Mouse (Mus musculus): Measurements from ENCODE around the gene Thoc5. TPM values are rescaled to one million over a fixed set of nuclear protein-coding genes. Genes with fewer than 3 reads are reported as not detected.

Thoc5 gene
- 17.3 and 18.8 TPM in 2 replicates for polyA plus RNA-seq (2015; fragmentation: Nextera tagmentation; extraction: Ambion mirVana)

DNA sequence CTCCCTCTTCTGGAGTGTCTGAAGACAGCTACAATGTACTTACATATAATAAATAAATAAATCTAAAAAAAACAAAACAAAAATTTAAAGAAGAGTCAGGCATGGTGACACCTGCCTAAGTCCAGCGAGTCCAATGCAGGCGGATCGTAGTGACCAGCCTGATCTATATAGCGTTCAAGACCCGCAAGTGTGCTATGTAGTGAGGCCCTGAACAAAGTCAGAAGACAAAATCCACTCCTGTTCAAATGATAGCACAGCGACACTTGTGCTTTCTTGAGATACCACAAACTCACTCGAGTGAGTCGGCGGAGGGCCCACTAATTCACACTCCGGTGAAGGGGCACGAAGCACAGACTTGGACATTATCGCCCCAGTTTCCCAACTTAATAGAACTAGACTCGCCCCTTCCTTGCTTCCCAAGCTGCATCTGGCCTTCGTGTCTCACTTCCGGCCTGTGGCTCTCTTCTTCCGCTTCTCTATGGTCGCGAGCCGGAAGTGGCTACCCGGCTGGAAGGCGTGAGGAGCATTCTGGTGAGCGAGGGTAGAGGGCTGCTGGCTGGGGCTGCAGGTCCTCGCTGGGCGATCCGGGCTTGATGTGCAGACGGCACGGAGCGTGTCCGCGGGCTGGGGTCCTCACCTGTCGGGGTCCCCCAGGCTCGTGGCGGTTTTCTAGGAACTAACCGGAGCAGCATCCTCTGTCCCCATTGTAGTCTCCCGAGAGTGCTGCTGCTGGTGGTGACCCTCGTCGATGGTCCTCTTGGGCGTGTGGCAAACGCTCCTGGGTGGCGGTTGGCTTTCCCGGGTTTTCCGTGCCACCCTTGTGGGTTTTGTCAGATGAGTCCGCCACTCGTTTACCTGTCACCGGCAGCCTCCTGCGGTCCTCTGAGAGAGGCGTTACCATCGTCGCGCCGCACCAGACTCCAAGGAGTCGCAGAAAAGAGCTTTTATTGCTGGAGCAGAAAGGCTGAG is at the start of gene Thoc5:
TSS of gene Thoc5 (plus strand) at position 473 of the 969 bp plus-strand sequence.

DNA sequence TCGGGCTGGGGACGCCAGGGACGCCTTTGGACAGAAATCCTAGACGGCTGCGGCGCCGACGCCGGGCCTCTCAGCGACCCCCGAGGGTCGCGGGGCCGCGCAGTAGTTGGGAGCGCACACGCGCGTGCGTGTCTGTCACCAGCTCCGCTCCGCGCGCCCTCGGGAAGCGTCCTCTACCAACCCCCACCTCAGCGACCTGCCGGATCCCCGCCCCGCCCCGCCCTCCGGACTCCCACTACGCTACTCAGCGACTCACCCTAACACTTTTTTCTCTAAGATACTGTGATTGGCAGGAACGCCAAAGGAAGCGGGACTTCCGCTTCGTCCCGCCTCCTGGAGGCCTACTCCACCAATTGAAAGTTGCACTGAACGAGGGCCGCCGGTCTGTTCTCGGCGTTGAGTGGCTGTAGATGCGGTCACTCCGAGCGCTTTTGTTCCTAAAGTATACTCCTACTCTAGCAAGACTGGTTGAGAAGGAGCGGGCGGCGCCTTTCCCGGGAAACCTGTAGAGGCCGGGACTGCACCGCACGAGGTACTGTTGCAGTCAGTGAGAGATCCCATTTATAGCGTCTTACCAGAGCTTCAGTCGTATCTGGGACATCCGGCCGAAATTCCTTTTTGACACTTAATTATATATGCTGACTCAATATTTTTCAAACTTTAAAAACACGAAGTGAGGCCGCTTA is 45.7 kb upstream of the Thoc5 start, which contains the start of gene Nf2:
TSS of gene Nf2 (minus strand) at position 279 of the 686 bp plus-strand sequence.

GRCm38 (mm10) chr11:4873755-4874475 is 21.2 kb upstream of the Thoc5 start, which contains the start of gene Nipsnap1:
TSS of gene Nipsnap1 (plus strand) at chr11:4873951.

DNA sequence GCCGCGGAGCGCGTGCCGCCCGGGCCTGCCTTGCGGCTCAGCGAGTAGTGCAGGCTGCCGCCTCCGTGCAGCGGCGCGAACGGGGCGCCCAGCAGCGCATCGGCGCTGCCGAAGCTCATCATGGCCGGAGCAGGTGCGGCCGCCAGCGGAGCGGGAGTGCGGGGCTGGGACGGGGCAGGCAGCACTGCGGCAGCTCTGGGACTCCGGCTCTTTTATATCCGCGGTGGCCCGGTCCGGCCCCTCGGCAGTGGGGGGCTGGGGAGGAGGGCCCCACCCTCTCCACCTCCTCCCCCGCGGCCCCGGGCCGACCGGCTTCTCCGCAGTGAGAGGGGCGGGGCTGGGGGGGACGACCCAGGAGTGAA is 52.7 kb downstream of the Thoc5 start, which contains the start of gene Nefh:
TSS of gene Nefh (minus strand) at position 252 of the 362 bp plus-strand sequence.

Small RNA genes within 50 kb of the gene (microRNA-seq; reads per million reads assigned to microRNA genes)
- not detected for gene Mir6918

Other genes starting within 250 kb of the Thoc5 start
- 1,055 and 1,143 TPM in 2 replicates for gene Uqcr10, start 191.0 kb upstream of the Thoc5 start, polyA plus RNA-seq (2015; fragmentation: Nextera tagmentation; extraction: Ambion mirVana)
- 48.3 and 49.0 TPM in 2 replicates for gene Zmat5, start 190.6 kb upstream of the Thoc5 start, polyA plus RNA-seq (2015; fragmentation: Nextera tagmentation; extraction: Ambion mirVana)
- 0.08 and 0.15 TPM in 2 replicates for gene Cabp7, start 148.5 kb upstream of the Thoc5 start, polyA plus RNA-seq (2015; fragmentation: Nextera tagmentation; extraction: Ambion mirVana)
- gene Nf2, start 45.8 kb upstream of the Thoc5 start, polyA plus RNA-seq (2015; fragmentation: Nextera tagmentation; extraction: Ambion mirVana), result 21.5 and 23.6 TPM in 2 replicates
- 13.3 and 14.5 TPM in 2 replicates for gene Nipsnap1, start 21.4 kb upstream of the Thoc5 start, polyA plus RNA-seq (2015; fragmentation: Nextera tagmentation; extraction: Ambion mirVana)
- gene Nefh, start 52.7 kb downstream of the Thoc5 start, polyA plus RNA-seq (2015; fragmentation: Nextera tagmentation; extraction: Ambion mirVana), result 0.05 and 0.14 TPM in 2 replicates
- 35.8 and 37.2 TPM in 2 replicates for gene Ap1b1, start 91.5 kb downstream of the Thoc5 start, polyA plus RNA-seq (2015; fragmentation: Nextera tagmentation; extraction: Ambion mirVana)
- 1.1 and 1.9 TPM in 2 replicates for gene Rasl10a, start 162.8 kb downstream of the Thoc5 start, polyA plus RNA-seq (2015; fragmentation: Nextera tagmentation; extraction: Ambion mirVana)
- gene Gas2l1, start 170.0 kb downstream of the Thoc5 start, polyA plus RNA-seq (2015; fragmentation: Nextera tagmentation; extraction: Ambion mirVana), result 30.0 and 31.8 TPM in 2 replicates
- gene Rhbdd3, start 203.6 kb downstream of the Thoc5 start, polyA plus RNA-seq (2015; fragmentation: Nextera tagmentation; extraction: Ambion mirVana), result 17.4 and 21.5 TPM in 2 replicates
- gene Ewsr1, start 203.9 kb downstream of the Thoc5 start, polyA plus RNA-seq (2015; fragmentation: Nextera tagmentation; extraction: Ambion mirVana), result 280 and 285 TPM in 2 replicates